Mouse (Mus musculus): ENCODE data around the gene Pfdn2.

- TF ChIP-seq CTCF (IDR thresholded peaks at IDR 0.05; ENCODE audit: low read depth) = no peak
- TF ChIP-seq EP300 (IDR thresholded peaks at IDR 0.05; ENCODE audit: low read depth) = no peak
Measured at GRCm38 (mm10) chr1:171349210-171349609, 3.7 kb downstream of the Pfdn2 start.
